Mouse (Mus musculus) mouse embryonic stem cell (cell line): ENCODE results near the gene Loxl1.

Source experiments
- in situ Hi-C, 2 experiments: fragments of 300-500 bp; cut with MboI; formaldehyde crosslinking; loops; 1 replicate in 1 of 2; 3 replicates in 1 of 2; pipeline ENCODE4 v1.14.3; 2019 to 2020; ENCODE audit warnings: low sequenced_read_pairs in 2 of 2, low pct_unique_long_range_greater_than_20kb in 1 of 2, mixed read lengths in 1 of 2; ENCODE audit not compliant: unreplicated experiment in 1 of 2

Loxl1 gene

DNA sequence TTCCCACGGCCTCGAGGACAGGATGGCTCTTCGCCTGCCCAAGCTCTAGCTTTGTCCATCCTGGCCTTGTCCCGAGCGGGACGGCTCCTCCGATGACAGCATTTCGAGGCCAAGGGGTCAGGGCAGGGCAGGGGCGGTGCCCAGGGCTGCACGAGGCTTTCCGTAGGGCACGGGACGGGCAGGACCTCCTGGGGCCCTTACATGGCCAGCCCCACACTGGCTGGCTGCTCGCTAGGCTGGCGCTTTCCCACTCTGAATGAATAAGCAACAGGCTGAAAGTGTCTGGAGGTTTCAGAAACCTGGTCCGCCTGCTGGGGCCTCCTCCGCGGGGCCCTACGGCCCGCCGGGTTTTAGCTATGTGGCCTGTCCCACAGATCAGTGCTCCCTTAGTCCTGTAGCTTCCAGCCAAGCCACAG, at the start of gene Loxl1:
Gene Loxl1 (minus strand): TSS at position 243 of the 416 bp plus-strand sequence.
- in situ Hi-C loops = no loop called here

DNA sequence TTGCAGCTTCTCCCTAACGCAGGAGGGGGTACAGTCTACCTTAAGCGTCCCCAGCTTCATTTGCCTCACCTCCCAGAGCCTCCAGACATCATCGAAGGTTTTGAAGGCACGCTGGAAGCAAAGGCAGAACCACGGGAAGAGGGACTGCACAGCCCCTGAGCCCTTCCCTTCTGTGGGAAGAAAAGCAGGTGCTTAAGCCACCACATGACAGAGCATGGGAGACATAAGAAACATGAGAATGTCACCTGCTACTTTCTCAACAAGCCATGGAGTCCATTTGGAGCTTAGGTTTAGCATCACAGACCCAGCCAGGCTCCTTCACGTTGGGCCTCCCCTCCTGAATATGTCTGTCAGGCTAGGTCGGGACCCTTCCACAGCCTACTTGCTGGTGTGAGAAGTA, 49.0 kb upstream of the Loxl1 start:
- in situ Hi-C loops = no loop called here

DNA sequence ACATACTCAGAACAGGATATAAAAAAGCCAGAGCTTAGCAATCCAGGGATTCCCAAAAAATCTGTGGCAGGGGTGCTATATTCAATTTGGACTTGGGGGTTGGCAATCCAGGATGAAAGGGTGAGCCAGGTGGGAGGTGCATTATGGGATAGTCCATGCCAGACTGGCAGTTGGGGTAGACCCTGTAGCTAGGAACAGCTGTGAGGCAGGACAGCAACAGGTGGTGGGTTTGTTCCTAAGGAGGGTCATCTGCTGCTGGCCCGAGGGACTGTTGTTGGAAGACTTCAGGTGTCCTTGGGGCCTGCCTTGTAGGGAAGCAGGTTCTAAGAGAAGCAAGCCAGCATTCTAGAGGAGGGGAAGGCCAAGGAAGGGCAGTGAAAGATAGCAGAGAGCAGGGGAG, 48.4 kb upstream of the Loxl1 start:
- in situ Hi-C loops = no loop called here

DNA sequence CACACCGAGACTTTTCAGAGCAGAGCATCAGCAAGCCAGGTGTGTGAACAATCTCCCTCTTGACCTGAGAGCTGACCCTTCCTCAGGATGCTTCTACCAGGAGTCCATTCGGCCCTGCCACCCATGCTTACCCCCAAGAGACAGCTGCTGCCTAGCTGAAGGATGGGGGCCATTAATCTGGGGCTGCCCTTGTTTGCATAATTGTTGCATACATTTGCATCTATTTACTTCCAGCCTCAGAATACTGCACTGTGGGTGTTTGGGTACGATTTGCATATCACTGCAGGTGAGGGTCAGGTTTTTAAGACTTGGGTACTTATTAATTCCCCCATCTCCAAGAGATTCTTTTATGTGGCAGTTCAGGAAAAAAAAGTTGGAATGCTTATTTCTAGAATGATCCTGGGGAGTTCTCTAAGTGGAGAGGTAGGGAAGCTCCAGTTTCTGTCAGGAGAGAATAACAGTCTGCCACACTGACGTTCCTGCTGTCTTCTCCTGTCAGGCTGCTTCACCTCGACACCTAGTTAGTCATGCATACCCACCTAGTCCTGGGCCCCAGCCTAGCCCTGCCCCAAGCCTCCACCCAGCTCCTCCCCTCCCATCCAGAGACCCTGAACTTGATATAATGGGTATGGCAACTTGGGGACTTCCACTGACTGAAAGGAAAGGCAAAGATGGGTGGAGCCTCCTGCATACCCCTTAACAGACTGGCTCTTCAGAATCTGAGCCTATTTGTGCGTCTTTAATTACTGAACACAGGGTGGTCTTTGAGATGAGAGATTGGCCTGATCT, 42.5 kb upstream of the Loxl1 start:
- in situ Hi-C loops = no loop called here

DNA sequence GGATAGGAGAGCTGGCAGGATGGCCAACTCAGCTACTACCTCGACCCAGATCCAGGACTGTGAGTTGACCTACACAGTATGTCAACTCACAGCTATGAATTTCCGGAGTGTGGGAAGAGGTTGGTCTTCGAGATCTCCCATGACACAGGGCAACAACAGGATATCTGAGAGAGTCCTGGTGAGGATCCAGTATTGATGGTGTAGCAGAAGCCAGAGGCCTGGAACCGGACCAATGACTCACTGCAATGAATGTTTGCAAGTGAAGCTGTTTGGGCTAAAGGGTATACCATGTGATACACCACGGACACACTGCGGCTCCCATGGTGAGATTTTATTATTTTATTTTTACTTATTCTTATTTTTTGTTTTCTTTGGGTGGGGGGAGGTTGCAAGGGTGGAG, 41.7 kb upstream of the Loxl1 start:
- in situ Hi-C loops = no loop called here

DNA sequence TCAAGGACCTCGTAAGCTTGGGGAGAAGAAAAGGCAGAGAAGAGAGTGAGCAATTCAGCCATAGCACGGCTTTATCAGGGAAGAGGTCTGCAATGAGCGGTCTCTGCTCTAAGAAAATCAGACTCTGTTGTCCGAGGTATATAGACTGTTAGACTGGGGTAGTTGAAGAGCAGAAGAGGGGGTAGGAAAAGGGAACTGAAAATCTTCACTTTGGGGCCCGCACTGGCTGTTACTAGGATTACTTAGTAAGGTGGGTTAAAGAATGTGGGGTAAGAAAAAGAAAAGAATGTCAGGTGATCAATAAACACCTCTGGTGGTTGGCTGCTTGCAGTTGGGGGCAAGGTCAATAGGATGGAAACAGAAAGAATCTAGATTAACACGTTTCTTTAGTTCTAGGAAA, 40.2 kb upstream of the Loxl1 start:
- in situ Hi-C loops = no loop called here

DNA sequence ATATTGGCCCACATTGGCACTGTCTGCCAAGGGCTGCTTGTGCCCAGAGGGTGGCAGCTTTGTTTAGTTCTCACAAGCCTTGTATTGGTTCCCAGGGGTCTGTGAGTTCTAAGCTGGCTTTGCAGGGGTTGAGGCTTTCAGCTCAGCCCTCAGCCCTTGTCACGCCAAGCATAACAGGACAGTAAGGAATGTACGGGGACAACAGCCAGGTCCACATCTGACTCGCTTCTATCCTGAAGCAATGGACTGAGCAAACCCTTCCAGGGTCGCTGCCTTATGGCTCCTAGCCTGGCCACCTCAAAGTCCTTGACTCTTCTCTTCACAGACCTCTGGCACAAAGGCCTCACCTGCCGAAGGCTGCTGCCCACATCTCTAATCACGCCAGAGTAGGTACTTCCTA, 34.8 kb upstream of the Loxl1 start:
- in situ Hi-C loops = no loop called here

DNA sequence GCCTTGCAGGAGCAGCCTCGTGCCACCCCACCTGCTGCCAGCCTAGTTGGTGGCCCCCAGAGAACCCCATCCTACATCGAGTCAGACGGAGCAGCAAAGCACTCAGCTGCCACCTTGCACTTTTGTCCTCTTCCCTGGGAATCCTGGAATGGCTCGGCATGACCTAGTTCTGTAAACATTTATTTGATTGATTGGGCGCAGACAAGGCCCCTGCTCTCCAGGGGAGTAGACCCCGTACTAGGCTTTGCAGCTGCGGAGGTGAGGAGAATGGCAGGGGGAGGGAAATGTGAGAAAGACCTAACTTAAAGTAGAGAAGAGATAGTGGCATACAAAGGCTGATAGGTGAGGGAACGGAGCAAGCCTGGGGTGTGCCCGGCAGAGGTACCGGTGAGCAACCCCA, 33.5 kb upstream of the Loxl1 start:
- in situ Hi-C loops = no loop called here

DNA sequence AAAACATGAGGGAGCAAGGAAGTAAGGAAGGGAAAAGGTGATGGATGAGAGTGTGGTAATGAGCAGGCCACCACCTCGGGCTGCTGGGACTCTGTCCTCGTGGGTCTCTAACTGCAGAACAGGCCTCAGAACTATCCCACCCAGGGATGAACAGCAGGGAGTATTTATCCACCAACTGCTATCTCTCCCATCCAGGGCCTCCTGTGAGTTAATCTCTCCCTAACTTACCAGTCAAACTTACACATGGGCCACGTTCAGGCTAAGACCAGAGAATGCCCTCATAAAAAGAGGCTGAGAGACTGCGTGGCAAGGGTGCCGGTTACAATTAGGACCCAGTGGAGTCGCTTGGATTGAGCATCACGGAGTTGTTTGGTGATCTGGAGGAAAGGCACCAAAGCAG, 33.0 kb upstream of the Loxl1 start:
- in situ Hi-C loops = no loop called here

DNA sequence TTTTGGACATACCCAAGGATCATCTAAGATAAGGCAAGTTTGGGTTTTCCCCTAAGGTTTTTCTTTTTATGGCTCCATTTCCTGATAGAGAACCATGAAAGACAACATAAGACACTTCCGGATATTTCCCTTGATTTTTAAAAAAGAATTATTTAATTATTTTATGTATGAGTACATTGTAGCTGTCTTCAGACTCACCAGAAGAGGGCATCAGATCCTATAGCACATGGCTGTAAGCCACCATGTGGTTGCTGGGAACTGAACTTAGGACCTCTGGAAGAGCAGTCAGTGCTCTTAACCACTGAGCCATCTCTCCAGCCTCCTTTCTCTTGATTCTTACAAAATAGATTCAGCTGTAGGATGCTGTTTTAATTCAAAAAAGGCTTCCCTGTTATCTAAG, 28.8 kb upstream of the Loxl1 start:
- in situ Hi-C loops = no loop called here

DNA sequence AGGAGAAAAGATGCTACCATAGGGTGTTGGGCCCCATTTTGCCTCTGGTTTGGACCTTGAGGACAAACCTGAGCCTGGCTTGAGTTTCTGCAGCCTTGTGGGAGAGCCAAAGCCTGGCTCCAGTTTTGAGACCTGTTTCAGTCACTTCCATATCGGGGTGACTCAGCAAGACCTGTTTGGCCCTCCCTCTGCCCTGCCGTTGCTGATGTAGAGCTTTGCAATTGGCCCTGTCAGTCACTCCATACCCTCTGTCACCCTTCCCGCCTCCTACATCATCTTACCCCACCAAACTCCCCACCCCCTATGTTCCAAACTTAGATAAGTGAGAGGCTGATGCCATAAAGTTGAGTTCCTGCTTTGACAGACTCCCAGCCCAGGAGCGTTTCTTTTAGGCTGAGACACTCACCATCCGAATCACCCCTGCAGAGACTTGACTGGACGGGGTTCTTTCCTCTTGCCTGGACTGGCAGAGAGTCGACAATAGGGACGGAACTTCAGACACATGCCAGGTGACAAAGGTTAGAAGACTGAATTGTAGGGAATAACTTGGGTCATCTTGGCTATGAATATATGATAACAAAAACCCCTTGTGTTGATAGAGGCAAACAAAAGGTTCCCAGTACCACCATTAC, 23.8 kb upstream of the Loxl1 start:
- in situ Hi-C loops = no loop called here

DNA sequence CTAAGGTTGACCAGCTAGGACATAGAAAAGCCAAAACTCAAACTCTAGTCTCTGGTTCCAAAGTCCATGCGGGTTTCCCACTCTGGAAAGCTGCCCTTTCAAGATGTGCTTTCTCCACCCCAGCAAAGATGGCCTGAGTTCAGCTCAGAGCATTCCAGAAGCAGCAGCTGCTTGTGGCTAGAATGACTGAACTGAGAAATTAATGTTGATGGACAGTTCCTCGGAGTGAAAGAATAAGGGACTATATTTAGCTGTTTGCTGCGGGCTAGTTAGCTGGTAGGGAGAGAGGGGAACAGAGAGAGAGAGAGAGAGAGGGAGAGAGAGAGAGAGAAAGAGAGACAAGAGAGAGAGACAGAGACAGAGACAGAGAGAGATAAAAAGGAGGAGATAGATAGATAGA, 18.3 kb upstream of the Loxl1 start:
- in situ Hi-C loops = no loop called here

DNA sequence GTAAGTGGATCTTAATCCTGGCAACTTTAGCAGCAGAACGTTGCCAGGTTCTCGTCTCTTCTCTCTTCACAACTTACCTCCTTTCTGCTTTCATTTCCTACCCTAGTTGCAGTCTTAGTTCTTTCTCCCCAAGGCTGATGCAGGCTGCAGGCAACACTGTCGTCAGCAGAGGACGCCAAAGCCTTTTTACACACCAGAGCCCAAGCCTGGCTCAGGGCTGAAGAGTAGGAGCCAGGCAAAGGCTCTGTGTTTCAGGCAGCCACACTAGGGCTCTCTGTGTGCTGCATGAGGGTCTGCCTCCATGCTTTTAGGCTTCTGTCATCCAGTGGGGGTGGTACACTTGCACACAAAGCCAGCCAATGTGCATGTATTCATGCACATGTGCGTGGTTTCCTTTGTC, 17.3 kb upstream of the Loxl1 start:
- in situ Hi-C loops = no loop called here

DNA sequence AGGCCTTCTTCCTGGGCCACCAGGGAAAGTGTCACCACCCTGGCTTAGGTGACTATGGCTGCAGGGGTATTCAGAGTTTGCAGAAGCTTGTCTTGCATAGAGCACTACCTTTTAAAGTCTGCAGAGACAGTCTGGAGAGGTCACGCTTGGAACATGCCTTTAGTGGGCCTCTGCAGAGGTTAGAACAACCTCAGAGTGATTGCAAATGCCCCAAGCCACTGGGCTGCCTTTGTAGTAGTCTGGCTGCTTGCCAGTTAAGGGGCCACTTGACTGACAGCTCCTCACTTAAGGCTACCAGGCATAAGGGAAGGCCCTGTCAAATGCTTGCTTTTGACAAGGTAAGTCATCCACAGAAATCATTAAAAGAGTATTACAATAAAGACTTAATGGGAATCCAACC, 14.4 kb upstream of the Loxl1 start:
- in situ Hi-C loops = no loop called here

DNA sequence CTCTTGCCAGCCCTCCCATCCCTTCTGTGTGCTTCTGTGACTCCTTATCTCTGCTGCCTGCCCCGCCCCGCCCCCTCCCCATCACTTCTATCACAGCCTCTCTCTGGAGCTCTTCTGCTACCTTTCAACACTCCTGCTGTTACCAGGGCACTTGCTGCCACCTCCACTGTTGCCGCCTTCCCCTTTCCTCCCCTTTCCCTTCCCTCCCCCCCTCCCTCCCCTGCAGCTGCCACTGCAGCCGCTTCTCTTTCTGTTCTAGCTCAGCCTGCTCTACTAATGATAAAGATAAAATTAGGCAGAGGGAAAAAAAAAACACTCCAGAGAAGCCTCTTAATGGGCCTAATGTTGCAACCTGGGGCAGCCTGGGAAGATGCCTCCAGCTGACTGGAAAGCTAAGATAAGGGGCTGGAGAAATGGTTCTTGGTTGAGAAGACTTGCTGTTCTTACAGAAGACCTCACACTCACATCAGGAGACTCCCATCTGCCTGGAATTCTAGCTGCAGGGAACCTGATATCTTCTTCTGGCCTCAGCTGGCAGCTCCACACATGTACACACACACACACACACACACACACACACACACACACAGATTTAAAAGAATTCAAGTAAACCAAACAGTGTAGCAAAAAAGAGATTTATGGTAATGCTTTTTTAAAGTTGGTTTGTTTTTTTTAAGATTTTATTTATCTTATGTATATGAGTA, 13.6 kb upstream of the Loxl1 start:
- in situ Hi-C loops = no loop called here

DNA sequence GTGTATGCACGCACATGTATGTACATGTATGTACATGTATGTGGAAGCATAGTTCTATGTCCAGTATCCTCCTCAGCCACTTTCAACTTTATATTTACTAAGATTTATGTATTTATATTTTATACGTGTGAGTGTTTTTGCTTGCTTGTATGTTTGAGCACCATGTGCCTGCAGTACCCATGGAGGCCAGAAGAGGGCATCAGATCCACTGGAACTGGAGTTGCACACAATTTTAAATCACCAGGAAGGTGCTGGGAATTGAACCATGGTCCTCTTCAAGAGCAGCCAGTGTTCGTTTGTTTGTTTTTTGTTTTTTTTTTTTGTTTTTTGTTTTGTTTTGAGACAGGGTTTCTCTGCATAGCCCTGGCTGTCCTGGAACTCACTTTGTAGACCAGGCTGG, 8.7 kb upstream of the Loxl1 start:
- in situ Hi-C loops = no loop called here

DNA sequence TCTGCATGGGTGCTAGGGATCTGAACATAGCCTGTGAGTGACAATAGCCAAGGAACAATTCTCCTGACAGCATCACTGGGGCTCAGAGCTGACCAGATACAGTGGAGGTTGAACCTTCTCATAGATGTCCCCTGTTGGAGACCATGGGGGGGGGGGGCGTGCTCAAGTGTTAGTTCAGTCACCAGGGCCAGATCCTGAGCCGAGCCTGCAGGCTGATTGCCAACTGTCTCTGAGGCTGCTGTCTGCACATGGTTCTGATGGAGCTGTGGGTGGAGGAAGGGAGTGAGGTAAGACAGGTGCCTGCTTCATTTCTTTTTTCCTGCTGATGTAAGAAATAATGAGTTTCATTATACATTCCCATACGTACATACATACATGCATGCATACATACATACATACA, 5.3 kb upstream of the Loxl1 start:
- in situ Hi-C loops = no loop called here

DNA sequence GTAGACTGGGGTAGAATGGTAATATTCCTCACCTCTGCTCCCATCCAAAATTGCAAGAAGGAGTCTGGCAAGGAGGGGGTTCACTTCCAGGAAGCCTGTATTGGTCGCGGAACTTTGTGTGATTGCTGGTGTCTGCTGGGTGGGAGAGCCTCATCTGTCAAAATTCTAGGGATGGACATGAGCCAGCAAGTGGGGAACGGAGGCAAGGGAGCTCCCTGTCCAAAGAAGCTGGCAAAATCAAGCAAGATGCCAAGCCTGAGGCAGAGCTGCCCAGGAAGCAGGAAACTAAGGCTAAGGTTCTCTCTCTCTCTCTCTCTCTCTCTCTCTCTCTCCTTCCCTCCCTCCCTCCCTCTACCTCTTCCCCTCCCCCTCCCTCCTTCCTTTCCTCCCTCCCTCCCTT, 4.4 kb upstream of the Loxl1 start:
- in situ Hi-C loops = no loop called here

DNA sequence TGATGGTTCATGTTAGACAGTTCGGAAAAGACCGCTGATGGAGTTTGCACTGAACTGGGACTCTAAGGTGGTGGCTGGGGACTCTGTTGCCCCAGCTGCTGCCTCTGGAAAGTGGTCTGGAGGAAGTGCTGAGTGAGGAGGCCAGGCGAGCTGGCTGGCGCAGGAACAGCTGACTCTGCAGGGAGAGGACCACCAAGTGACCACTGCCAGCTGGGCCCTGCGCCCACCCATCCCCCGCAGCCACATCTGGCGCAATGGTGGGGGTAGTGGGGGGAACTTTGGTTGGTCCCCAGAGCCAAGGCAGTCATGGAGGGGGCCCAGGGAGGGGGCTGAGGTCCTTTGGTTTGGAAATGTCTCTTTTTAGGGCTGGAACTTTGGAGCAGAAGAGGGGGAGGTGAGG, 3.8 kb upstream of the Loxl1 start:
- in situ Hi-C loops = no loop called here

DNA sequence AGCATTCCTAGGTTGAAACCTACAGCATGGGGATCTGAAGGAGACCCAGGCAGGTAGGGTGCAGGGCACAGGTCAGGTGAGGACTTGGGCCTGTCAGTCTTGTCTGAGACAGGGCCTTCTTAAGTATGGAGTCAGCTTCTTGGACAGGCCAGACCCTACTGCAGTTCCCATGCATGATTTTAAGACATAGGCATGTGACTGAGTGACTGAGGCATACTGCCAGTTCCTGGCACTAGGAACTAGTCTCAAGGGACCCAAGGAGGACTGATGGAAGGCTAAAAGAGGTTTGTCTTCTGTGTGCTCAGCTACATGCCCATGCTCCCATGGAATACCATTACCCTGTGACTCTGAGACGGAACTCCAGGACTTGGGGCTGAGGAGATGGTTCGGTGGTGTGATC, 2.9 kb upstream of the Loxl1 start:
- in situ Hi-C loops = no loop called here
